Mouse (Mus musculus) urinary bladder, postnatal 4 days (tissue): Measurements from ENCODE around the gene Nat8f2.
"Not testable (repeated sequence)": the region's sequence is repeated elsewhere in the genome, so short reads cannot be mapped to it uniquely, and the experiment has no call there.

ENCODE experiments used
- DNase-seq, 2 experiments: peaks; one replicate each; pipeline ENCODE4 v3.0.0; 2021 to 2022; ENCODE audit warnings: low spot score in 2 of 2

The Nat8f2 gene

GRCm38 (mm10) chr6:85864900-85865639 is 3.9 kb downstream of the Nat8f2 start:
- not testable (repeated sequence) for DNase-seq

- no peak for DNase-seq
Observed at GRCm38 (mm10) chr6:85863840-85864239, 5.1 kb downstream of the Nat8f2 start.

DNA sequence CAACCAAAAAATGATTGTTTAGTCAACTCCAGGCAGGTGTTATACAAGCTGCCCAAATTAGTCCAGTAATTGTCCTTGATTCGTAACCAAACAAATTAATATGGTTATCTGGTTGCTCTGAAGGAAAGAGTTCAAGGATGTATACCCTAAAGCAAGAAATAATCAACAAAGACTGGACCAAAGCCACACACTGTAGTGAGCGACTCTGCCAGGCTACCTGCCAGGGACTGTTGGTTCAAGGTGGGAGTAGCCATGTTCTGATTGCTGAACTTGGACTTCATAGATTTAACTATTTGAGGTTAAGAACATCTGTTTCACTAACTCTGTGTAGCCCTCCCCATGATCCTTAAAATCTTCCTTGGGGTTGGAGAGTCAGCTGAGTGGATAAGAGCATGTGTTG is 5.8 kb downstream of the Nat8f2 start:
- no peak for DNase-seq

DNA sequence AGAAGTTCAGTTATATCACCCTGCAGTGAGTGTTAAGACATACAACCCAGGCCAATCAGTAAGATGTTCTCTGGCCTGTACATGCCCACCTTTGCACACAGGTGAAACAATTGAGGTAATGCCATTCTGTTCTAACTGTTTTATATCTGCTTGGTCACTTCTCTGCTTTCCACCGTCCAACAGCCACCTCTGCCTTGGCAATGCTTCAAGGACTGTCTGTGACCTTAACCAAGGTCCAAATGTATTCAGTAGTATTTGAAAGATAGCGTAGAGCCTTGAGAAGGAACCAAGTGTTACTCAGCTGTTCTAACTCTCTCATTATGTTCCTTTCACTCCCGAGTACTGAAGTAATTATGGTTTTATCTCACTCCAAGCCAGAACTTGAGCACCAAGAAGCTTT is 6.4 kb downstream of the Nat8f2 start:
- no peak for DNase-seq

GRCm38 (mm10) chr6:85861247-85861646 is 7.7 kb downstream of the Nat8f2 start:
- no peak for DNase-seq

DNA sequence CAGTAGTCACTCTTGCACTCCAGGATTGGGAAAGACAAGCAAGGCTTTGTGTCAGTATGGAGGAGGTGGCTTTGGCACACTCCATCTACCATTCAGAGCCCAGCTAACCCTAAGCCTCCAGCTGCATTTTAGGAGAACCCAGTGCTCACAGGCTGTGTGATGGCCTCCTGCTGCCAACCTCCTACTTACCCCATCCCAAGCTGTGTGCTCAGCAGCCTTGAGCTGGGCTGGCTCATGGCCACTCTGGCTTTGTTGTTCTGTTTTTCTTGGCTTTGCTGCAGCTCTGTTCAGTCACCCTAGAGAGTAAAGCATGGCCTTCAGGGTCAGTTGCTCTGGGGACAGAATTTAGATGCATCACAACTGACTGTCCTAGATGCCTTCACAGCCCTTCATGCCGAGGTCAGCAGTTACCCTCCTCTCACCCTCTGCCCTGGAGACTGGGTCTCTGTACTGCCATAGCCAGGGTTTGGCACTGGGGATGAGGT is 12.7 kb downstream of the Nat8f2 start:
- peak in 1 of 2 experiments; percentile 46 for DNase-seq

- DNase-seq: no peak
Observed at GRCm38 (mm10) chr6:85853481-85853880, 15.5 kb downstream of the Nat8f2 start.

GRCm38 (mm10) chr6:85851062-85851773 is 17.7 kb downstream of the Nat8f2 start:
- DNase-seq: no peak

GRCm38 (mm10) chr6:85849240-85849639 is 19.7 kb downstream of the Nat8f2 start:
- no peak for DNase-seq

GRCm38 (mm10) chr6:85848140-85848539 is 20.8 kb downstream of the Nat8f2 start:
- DNase-seq: no peak

GRCm38 (mm10) chr6:85846921-85847320 is 22.0 kb downstream of the Nat8f2 start:
- DNase-seq: no peak

DNA sequence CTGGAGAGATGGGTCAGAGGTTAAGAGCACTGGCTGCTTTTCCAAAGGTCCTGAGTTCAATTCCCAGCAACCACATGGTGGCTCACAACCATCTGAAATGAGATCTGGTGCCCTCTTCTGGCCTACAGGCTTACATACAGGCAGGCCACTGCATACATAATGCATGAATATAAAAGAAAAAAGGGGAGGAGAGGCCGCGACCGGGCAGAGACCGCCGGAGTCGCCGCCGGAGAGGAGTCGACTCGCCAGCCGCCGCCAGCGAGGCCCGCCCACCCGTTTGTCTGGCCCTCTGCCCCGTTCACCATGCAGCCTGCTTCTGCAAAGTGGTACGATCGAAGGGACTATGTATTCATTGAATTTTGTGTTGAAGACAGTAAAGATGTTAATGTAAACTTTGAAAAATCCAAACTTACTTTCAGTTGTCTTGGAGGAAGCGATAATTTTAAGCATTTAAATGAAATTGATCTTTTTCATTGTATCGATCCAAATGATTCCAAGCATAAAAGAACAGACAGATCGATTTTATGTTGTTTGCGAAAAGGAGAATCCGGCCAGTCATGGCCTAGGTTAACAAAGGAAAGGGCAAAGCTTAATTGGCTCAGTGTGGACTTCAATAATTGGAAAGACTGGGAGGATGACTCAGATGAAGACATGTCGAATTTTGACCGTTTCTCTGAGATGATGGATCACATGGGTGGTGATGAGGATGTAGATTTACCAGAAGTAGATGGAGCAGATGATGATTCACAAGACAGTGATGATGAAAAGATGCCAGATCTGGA is 25.1 kb downstream of the Nat8f2 start:
- not testable (repeated sequence) for DNase-seq

GRCm38 (mm10) chr6:85839982-85840381 is 29.0 kb downstream of the Nat8f2 start:
- DNase-seq: no peak

- no peak for DNase-seq
Observed at GRCm38 (mm10) chr6:85838674-85839073, 30.3 kb downstream of the Nat8f2 start.

GRCm38 (mm10) chr6:85837307-85837706 is 31.7 kb downstream of the Nat8f2 start:
- DNase-seq: not testable (repeated sequence)

DNA sequence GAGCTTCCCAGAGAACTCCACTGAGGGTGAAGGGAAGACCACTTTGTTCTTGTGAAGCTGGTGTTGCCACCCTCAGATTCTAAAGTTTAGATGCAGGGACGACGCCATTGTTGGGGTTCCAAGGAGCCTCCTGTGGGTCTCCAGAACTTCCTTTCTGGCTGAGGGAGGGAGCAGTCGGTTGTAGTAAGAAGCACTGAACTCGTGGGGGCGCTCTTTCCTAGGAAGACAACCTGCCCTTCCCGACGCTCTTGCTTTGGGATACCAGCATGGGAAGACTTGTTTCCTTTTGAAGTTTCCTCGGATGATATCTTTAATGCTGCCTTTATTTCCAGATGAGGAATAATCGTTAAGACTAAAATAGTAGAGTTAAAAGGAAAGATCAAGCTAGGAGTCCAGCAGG is 32.1 kb downstream of the Nat8f2 start:
- DNase-seq: peak; percentile 40 to 70

GRCm38 (mm10) chr6:85836098-85836497 is 32.9 kb downstream of the Nat8f2 start:
- DNase-seq: not testable (repeated sequence)

DNA sequence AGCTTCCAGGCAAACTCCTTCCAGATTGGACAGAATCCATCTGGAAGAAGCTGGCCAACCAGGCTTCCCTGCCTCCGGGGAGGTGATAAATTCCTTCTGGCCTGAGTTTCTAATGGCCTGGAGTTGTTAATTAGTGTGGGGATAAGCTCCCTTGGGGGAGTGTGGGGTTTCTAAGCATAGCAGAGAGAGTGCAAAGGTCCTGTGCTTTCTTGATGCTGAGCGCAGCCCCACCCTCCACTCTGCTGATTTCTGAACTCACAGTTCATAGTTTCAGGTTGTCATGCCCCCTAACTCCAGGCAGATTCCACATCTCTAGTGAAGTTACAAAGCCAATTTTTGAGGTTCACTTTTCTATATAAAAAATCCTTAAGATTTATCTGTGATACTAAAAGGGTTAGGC is 33.9 kb downstream of the Nat8f2 start:
- not testable (repeated sequence) for DNase-seq

DNA sequence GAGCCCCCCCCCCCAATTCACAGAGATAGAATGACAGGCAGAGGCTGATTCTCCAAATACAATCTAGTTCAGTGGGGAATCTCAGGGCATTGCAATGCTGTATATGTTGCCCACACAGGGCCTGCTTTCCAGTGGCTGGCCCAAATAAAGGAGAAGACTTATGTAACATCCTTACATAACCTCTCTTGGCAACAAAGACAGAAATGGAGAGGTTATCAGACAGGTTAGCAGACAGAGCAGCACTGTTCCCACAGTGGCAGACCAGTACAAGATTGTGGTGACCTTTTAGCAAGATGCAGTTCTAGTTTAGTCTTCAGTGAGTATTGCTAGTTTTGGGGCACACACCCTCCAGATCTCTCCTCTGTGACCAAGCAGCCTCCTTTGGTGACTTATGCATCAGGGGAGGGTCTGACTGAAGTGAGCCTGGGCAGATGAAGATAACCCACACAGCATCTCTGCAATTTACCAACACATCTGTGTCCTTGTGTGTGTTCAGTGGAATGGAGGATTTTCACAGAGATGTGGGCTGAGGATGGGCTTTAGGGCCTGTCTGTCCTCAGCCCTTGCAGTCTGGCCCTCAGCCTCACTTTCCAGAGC is 34.4 kb downstream of the Nat8f2 start:
- not testable (repeated sequence) for DNase-seq

- DNase-seq: no peak
Observed at GRCm38 (mm10) chr6:85831796-85832321, 37.1 kb downstream of the Nat8f2 start, which contains the start of gene Nat8. Nat8 (minus strand) TSS chr6:85832082.

- DNase-seq: no peak
Observed at GRCm38 (mm10) chr6:85829462-85829861, 39.5 kb downstream of the Nat8f2 start.
